Mouse (Mus musculus) MEL (cell line): ENCODE data around the gene Dirc2. TPM values are rescaled to one million over a fixed set of nuclear protein-coding genes. Genes with fewer than 3 reads are reported as not detected.

Source experiments
- DNase-seq: peaks from one replicate; pipeline ENCODE4 v3.0.0; 2011; ENCODE audit warnings: low read depth, low spot score
- H3K27ac ChIP-seq: 2 replicates; pipeline ENCODE4 v1.5.1; 2012; ENCODE audit warnings: low read depth, mild to moderate bottlenecking, control low read depth, low read length, moderate library complexity; ENCODE audit not compliant: control insufficient read depth
- H3K27me3 ChIP-seq, 2 experiments: fragments of 150-350 bp in 1 of 2; sonication (generic) in 1 of 2; 2 replicates each; pipeline ENCODE4 v1.6.1; 2012; ENCODE audit warnings: low read length in 2 of 2, mild to moderate bottlenecking in 2 of 2, improper control_type of control experiment in 1 of 2, moderate library complexity in 1 of 2; ENCODE audit not compliant: insufficient read depth in 2 of 2, control insufficient read depth in 1 of 2
- H3K36me3 ChIP-seq, 2 experiments: 2 replicates each; pipeline ENCODE4 v1.6.1; 2012 to 2014; ENCODE audit warnings: low read length in 2 of 2, improper control_type of control experiment in 1 of 2, inconsistent platforms in 1 of 2, mild to moderate bottlenecking in 1 of 2; ENCODE audit not compliant: insufficient read depth in 2 of 2, control insufficient read depth in 1 of 2
- H3K4me1 ChIP-seq, 2 experiments: fragments of 150-350 bp in 1 of 2; sonication (generic) in 1 of 2; 2 replicates each; pipeline ENCODE4 v1.6.1; 2012; ENCODE audit warnings: low read length in 2 of 2, improper control_type of control experiment in 1 of 2, mild to moderate bottlenecking in 1 of 2; ENCODE audit not compliant: insufficient read depth in 2 of 2, control insufficient read depth in 1 of 2
- H3K4me3 ChIP-seq, 2 experiments: fragments of 150-350 bp in 1 of 2; sonication (generic) in 1 of 2; 2 replicates each; pipeline ENCODE4 v1.5.1; 2012; ENCODE audit warnings: low read depth in 2 of 2, low read length in 2 of 2, mild to moderate bottlenecking in 2 of 2, moderate library complexity in 2 of 2, control low read depth in 1 of 2, improper control_type of control experiment in 1 of 2; ENCODE audit not compliant: control insufficient read depth in 1 of 2, insufficient read depth in 1 of 2
- H3K79me2 ChIP-seq: 2 replicates; pipeline ENCODE4 v1.6.1; 2012; ENCODE audit warnings: mild to moderate bottlenecking, low read length, moderate library complexity; ENCODE audit not compliant: control insufficient read depth, poor library complexity, insufficient read depth
- H3K9ac ChIP-seq: 2 replicates; pipeline ENCODE4 v1.6.1; 2012; ENCODE audit warnings: low read depth, mild to moderate bottlenecking, control low read depth, low read length, moderate library complexity; ENCODE audit not compliant: control insufficient read depth, poor library complexity, severe bottlenecking
- H3K9me3 ChIP-seq: fragments of 150-350 bp; sonication (generic); replicated peaks from 2 replicates; pipeline ENCODE4 v1.6.1; 2012; ENCODE audit warnings: mild to moderate bottlenecking, low read length, improper control_type of control experiment, moderate library complexity; ENCODE audit not compliant: insufficient read depth
- CHD1 ChIP-seq: IDR thresholded peaks from 2 replicates; pipeline ENCODE4 v1.6.1; 2012; ENCODE audit warnings: low read depth, mild to moderate bottlenecking, inconsistent platforms, low read length, improper control_type of control experiment
- E2F4 ChIP-seq: IDR thresholded peaks from 2 replicates; pipeline ENCODE4 v1.6.1; 2011; ENCODE audit warnings: low read depth, low read length, improper control_type of control experiment, borderline replicate concordance
- ELF1 ChIP-seq: IDR thresholded peaks from 2 replicates; pipeline ENCODE4 v1.6.1; 2014; ENCODE audit warnings: low read depth, mild to moderate bottlenecking, inconsistent platforms, low read length, improper control_type of control experiment, moderate library complexity
- EP300 ChIP-seq, 2 experiments: IDR thresholded peaks; 2 replicates each; pipeline ENCODE4 v1.6.1; 2011; ENCODE audit warnings: improper control_type of control experiment in 2 of 2, low read length in 2 of 2, low read depth in 1 of 2, mild to moderate bottlenecking in 1 of 2
- GABPA ChIP-seq: IDR thresholded peaks from 2 replicates; pipeline ENCODE4 v1.6.1; 2012; ENCODE audit warnings: low read depth, mild to moderate bottlenecking, inconsistent platforms, low read length, improper control_type of control experiment, moderate library complexity
- GATA1 ChIP-seq: IDR thresholded peaks from 2 replicates; pipeline ENCODE4 v1.6.1; 2011; ENCODE audit warnings: low read depth, low read length, improper control_type of control experiment
- JUND ChIP-seq: IDR thresholded peaks from 2 replicates; pipeline ENCODE4 v1.6.1; 2011; ENCODE audit warnings: low read depth, mild to moderate bottlenecking, improper control_type of control experiment, low read length
- KAT2A ChIP-seq: conservative IDR thresholded peaks from 2 replicates; pipeline ENCODE4 v1.6.1; 2012; ENCODE audit warnings: low read depth, low read length, improper control_type of control experiment, inconsistent platforms
- MAFK ChIP-seq: IDR thresholded peaks from 2 replicates; pipeline ENCODE4 v1.6.1; 2011; ENCODE audit warnings: low read depth, mild to moderate bottlenecking, low read length, improper control_type of control experiment, borderline replicate concordance
- MAX ChIP-seq: IDR thresholded peaks from 2 replicates; pipeline ENCODE4 v1.6.1; 2011; ENCODE audit warnings: low read length, improper control_type of control experiment
- MEF2A ChIP-seq: IDR thresholded peaks from 2 replicates; pipeline ENCODE4 v1.6.1; 2014; ENCODE audit warnings: low read depth, mild to moderate bottlenecking, inconsistent platforms, low read length, improper control_type of control experiment; ENCODE audit not compliant: poor library complexity, insufficient replicate concordance, severe bottlenecking; ENCODE audit errors: extremely low read depth
- MYB ChIP-seq: IDR thresholded peaks from 2 replicates; pipeline ENCODE4 v1.6.1; 2011; ENCODE audit warnings: mild to moderate bottlenecking, low read depth, low read length, improper control_type of control experiment
- NELFE ChIP-seq: IDR thresholded peaks from 2 replicates; pipeline ENCODE4 v1.6.1; 2011; ENCODE audit warnings: low read depth, low read length, improper control_type of control experiment
- NRF1 ChIP-seq: IDR thresholded peaks from 2 replicates; pipeline ENCODE4 v1.6.1; 2014; ENCODE audit warnings: low read depth, mild to moderate bottlenecking, inconsistent platforms, low read length, improper control_type of control experiment, moderate library complexity; ENCODE audit not compliant: poor library complexity, insufficient read depth, severe bottlenecking
- POLR2A ChIP-seq, 2 experiments: IDR thresholded peaks; 2 replicates each; pipeline ENCODE4 v1.6.1; 2011 to 2012; ENCODE audit warnings: low read length in 2 of 2, mild to moderate bottlenecking in 2 of 2, control low read depth in 1 of 2, improper control_type of control experiment in 1 of 2, low read depth in 1 of 2, moderate library complexity in 1 of 2; ENCODE audit not compliant: control insufficient read depth in 1 of 2, insufficient read depth in 1 of 2, poor library complexity in 1 of 2
- POLR2AphosphoS5 ChIP-seq: IDR thresholded peaks from 2 replicates; pipeline ENCODE4 v1.6.1; 2012; ENCODE audit warnings: low read depth, borderline replicate concordance, mild to moderate bottlenecking, inconsistent platforms, low read length, moderate library complexity, mixed read lengths
- RAD21 ChIP-seq: IDR thresholded peaks from 2 replicates; pipeline ENCODE4 v1.6.1; 2011; ENCODE audit warnings: mild to moderate bottlenecking, low read depth, low read length, improper control_type of control experiment
- SIN3A ChIP-seq: IDR thresholded peaks from 2 replicates; pipeline ENCODE4 v1.6.1; 2012; ENCODE audit warnings: low read length, improper control_type of control experiment, inconsistent platforms
- TAL1 ChIP-seq: IDR thresholded peaks from 2 replicates; pipeline ENCODE4 v1.6.1; 2012; ENCODE audit warnings: mild to moderate bottlenecking, inconsistent platforms, low read length, moderate library complexity, mixed read lengths
- TBP ChIP-seq: IDR thresholded peaks from 2 replicates; pipeline ENCODE4 v1.8.0; 2011; ENCODE audit warnings: low read depth, low read length, improper control_type of control experiment
- TCF12 ChIP-seq: IDR thresholded peaks from 2 replicates; pipeline ENCODE4 v1.6.1; 2014; ENCODE audit warnings: low read depth, mild to moderate bottlenecking, inconsistent platforms, low read length, improper control_type of control experiment, moderate library complexity
- UBTF ChIP-seq: IDR thresholded peaks from 2 replicates; pipeline ENCODE4 v1.6.1; 2012; ENCODE audit warnings: low read depth, mild to moderate bottlenecking, inconsistent platforms, low read length, improper control_type of control experiment, moderate library complexity, borderline replicate concordance; ENCODE audit not compliant: insufficient read depth
- USF2 ChIP-seq, 2 experiments: IDR thresholded peaks; 2 replicates each; pipeline ENCODE4 v1.6.1; 2011 to 2012; ENCODE audit warnings: improper control_type of control experiment in 2 of 2, low read length in 2 of 2, borderline replicate concordance in 1 of 2, inconsistent platforms in 1 of 2, low read depth in 1 of 2, mild to moderate bottlenecking in 1 of 2; ENCODE audit not compliant: insufficient read depth in 1 of 2
- ZKSCAN1 ChIP-seq: IDR thresholded peaks from 2 replicates; pipeline ENCODE4 v1.6.1; 2012; ENCODE audit warnings: low read depth, mild to moderate bottlenecking, inconsistent platforms, low read length, improper control_type of control experiment, moderate library complexity
- ZMIZ1 ChIP-seq: IDR thresholded peaks from 2 replicates; pipeline ENCODE4 v1.6.1; 2012; ENCODE audit warnings: low read depth, mild to moderate bottlenecking, inconsistent platforms, low read length, improper control_type of control experiment, moderate library complexity
- ZNF384 ChIP-seq: IDR thresholded peaks from 2 replicates; pipeline ENCODE4 v1.6.1; 2012; ENCODE audit warnings: low read depth, mild to moderate bottlenecking, inconsistent platforms, low read length, improper control_type of control experiment
- polyA plus RNA-seq, 2 experiments: library from polyadenylated mRNA; stranded (reverse) in 1 of 2; unstranded in 1 of 2; fragments of >175 nt in 1 of 2; fragments of >200 nt in 1 of 2; gene quantifications; 2 replicates each; pipeline versions ENCODE4 v1.2.1 to v1.2.4; 2012; ENCODE audit warnings: low replicate concordance in 2 of 2, low read depth in 1 of 2; ENCODE audit not compliant: insufficient read length in 2 of 2, insufficient read depth in 1 of 2, missing spikeins in 1 of 2
- total RNA-seq: library from RNA; depleted of rRNA; stranded (reverse); fragments of 300-350 nt; gene quantifications from 2 replicates; pipeline ENCODE4 v1.2.3, GENCODE M21; 2012

Dirc2 gene
- total and polyA plus RNA-seq, 3 experiments: 1.6 to 4.1 TPM; not detected in 1

DNA sequence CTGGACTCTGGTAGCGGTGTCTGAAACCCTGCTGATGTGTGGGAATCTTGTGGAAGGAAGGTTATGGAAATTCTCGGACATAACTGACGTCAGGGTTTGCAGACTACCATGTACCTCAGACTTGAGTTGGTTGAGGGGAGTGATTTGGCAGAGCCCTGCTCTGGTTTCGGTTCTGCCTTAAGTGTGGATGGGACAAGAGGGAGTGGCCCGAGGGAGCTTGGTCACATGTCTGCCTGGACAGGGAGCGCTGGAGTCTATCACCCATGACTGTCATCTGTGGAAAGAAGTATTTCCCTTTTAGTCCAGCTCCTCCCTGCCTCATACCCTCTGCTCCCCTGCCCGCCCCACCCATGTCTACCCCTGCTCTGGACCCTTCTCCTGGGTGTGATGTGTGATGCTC lies 33.0 kb upstream of the Dirc2 start:
- Histone ChIP-seq H3K79me2 (no peaks in the 10 kb centered on the region), H3K27ac (no peak overlapping the region), H3K9me3 (no peaks in the 10 kb centered on the region), H3K36me3 (peaks cover 0 to 9% of the 10 kb centered on the region in 2 experiments; a peak in 3 of 4 replicates), H3K9ac (no peak overlapping the region), H3K4me3 (no peak overlapping the region), H3K27me3 (no peaks in the 10 kb centered on the region), H3K4me1 (peaks cover 4 to 7% of the 10 kb centered on the region in 2 experiments; a peak in 3 of 4 replicates)
- TF ChIP-seq MYB (no peak), POLR2A (IDR thresholded peaks at IDR 0.05; ENCODE audit: control insufficient read depth in 1 of 2, insufficient read depth in 1 of 2, low read depth in 1 of 2, low read length in 2 of 2, poor library complexity in 1 of 2) (no peak), GATA1 (no peak), USF2 (IDR thresholded peaks at IDR 0.05; ENCODE audit: borderline replicate concordance in 1 of 2, insufficient read depth in 1 of 2, low read depth in 1 of 2, low read length in 2 of 2) (no peak), MEF2A (no peak), TAL1 (no peak), E2F4 (no peak), ZKSCAN1 (no peak), POLR2AphosphoS5 (no peak), UBTF (no peak), ELF1 (no peak), NRF1 (no peak)
- no peak for DNase-seq

DNA sequence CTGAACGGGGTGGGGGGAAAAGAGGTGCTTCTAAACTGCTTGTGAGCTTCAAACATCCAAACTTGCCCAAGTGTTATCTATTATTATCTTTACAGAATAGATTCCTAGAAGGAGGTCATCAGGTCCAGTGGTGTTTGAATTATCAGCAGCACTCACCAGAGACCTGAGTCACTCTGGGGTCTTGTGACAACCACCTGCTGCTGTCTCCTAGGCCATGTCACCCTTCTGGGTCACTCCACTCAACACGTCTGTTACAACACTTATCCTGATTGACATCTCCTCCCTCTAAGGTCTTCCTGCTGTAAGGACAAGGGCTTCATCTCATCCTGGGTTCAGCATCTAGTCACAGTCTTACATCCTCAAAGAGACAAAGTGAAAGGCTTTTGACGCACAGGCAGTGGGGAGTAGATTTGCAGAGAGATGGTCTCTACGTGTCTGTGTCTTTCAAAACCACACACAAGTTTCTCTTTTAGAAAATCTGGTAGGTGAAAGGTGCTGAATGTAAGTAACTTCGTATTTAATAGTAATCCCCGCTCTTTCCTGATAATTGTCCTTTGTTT lies 22.9 kb upstream of the Dirc2 start:
- no peaks in the 10 kb centered on the region for H3K79me2 ChIP-seq
- H3K9ac ChIP-seq: no peak overlapping the region
- no peaks in the 10 kb centered on the region for H3K4me1 ChIP-seq
- no peak overlapping the region for H3K27ac ChIP-seq
- H3K9me3 ChIP-seq: no peaks in the 10 kb centered on the region
- H3K27me3 ChIP-seq: no peaks in the 10 kb centered on the region
- H3K4me3 ChIP-seq: no peak overlapping the region
- no peak for DNase-seq
- TF ChIP-seq GATA1: no peak
- no peaks in the 10 kb centered on the region; a peak in 2 of 4 replicates for H3K36me3 ChIP-seq

DNA sequence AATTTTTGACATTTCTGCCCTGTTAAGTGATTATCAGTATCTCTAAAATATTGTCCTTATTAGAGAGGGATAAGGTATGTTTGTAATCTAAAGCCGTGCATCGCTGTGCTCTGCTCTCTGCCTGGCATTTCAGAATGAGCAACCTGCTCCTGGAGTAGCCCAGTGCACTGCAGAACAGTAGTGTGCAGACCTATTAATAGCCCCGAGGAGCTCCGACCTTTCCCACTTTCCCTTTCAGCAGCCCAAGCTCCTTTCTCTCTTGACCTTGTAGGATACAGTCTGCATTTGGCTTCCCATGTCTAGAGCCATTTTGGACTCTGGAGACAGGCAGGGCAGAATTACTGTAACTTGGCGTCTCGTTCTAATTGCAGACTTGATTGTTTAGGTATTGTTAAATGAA lies 19.2 kb upstream of the Dirc2 start:
- Histone ChIP-seq H3K27me3 (no peaks in the 10 kb centered on the region), H3K9ac (no peak overlapping the region), H3K4me1 (peaks cover 0 to 11% of the 10 kb centered on the region in 2 experiments; a peak in 3 of 4 replicates), H3K79me2 (peaks cover 2% of the 10 kb centered on the region; the same call in 1 of the 2 replicates), H3K36me3 (peaks cover 0 to 14% of the 10 kb centered on the region in 2 experiments; a peak in 2 of 4 replicates), H3K9me3 (no peaks in the 10 kb centered on the region), H3K4me3 (no peak overlapping the region), H3K27ac (no peak overlapping the region)
- DNase-seq: no peak
- TF ChIP-seq ZKSCAN1: no peak
- TF ChIP-seq CHD1: no peak
- no peak for TF ChIP-seq TCF12
- no peak for TF ChIP-seq RAD21
- TF ChIP-seq KAT2A: no peak
- TF ChIP-seq GABPA: no peak
- TF ChIP-seq MAFK: no peak
- TF ChIP-seq JUND: no peak
- TF ChIP-seq ZMIZ1: no peak
- no peak for TF ChIP-seq ZNF384
- no peak for TF ChIP-seq TBP
- no peak for TF ChIP-seq NELFE
- no peak for TF ChIP-seq MAX
- TF ChIP-seq SIN3A: no peak
- TF ChIP-seq EP300 (IDR thresholded peaks at IDR 0.05; ENCODE audit: low read depth in 1 of 2, low read length in 2 of 2): no peak
